Mouse (Mus musculus) embryonic stem cell, embryonic (primary cell): ENCODE measurements at regions not wholly inside any gene's neighbourhood (a gene's known extent, or its start where the extent isn't known, plus 50 kb on each side); places are given as distances from the start of the nearest gene placed in this dataset.

Experiments used
- CTCF ChIA-PET, 4 experiments: fragments of 300-600 bp in 2 of 4; fragments of 350-600 bp in 2 of 4; sonication (Branson Sonifier 250); formaldehyde crosslinking; loops; one replicate each; lab custom pipeline; 2022; ENCODE audit warnings: inconsistent platforms in 2 of 4; lab: Charles Lee
- POLR2A ChIA-PET, 4 experiments: fragments of 300-600 bp in 2 of 4; fragments of 350-600 bp in 2 of 4; sonication (Branson Sonifier 250); formaldehyde crosslinking; loops; one replicate each; lab custom pipeline; 2022; ENCODE audit warnings: antibody characterized with exemption in 4 of 4, inconsistent platforms in 1 of 4; lab: Charles Lee

DNA sequence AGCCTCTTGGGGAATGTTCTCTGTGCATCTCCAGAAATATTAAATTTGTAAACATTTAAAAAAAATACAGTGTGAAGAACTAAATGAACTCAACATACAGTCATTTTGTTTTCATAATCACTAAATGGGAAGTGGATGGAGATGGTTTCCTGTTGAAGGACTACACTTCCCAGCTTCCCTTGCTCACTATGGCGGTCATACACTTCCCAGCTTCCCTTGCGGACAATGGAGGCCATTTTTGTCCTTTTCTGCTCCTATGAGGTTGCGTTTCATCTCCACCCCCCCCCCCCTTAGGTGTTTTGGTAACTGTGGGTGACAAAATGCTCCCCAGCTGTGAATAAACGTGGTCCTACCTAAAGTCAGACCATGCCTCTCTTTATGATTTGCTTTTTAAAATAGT lies 119.2 kb downstream of the Tex29 start:
- ChIA-PET CTCF (interaction anchor here (0.6 to 2.8 kb wide), 5 partner anchors 16 to 818 kb away, joined by 3 to 8 read pairs (median 5); no protein-coding TSS in a partner anchor), POLR2A (interaction anchor here in 2 of 4 experiments (0.7 kb wide), 2 partner anchors 368 to 404 kb away, joined by 3 to 5 read pairs; partner anchors contain the start of gene Ing1 (in 1 of the 2))

DNA sequence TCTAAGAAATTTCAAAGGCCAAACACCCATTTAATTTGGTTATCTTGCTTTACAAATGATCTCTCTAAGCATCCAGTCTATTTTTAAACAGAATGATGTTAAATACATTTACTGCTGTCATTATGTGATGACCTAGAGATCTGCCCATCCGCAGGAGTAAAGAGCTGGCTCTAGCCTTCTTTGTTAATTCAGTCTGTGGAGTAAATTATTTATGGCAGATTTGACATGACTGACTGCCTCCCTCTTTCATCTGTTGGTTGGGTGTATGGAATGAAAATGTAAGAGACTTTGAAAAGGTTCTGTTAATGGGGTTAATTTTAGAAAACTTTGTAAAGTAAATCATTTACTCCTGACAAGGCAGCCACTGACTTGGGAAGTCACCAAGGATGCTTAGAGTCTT lies 123.3 kb downstream of the Tex29 start:
- CTCF ChIA-PET = no interaction called here
- POLR2A ChIA-PET = interaction anchor here in 1 of 4 experiments (1.3 kb wide), 1 partner anchor 10 kb away, joined by 3 read pairs; no protein-coding TSS in a partner anchor

DNA sequence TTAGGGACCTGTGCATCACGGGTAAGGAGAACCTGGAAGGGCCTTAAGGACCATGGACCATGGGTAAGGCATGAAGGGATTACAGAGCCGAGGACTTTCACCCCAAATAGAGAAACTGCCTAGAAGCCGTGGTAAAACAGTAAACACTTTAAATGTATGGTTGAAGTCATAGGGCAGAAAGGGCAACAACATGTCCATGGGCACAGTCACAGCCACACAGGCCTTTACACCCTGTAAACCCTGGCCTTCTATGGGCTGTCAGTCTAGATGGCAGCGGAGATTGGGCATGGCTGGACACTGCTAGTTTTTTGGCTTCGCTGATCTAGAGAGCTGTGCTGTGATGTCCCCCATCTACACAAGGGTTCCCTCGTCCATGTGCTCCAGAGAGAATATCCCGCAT lies 127.4 kb downstream of the Tex29 start:
- POLR2A ChIA-PET = no interaction called here
- CTCF ChIA-PET = interaction anchor here in 1 of 4 experiments (0.9 kb wide), 1 partner anchor 638 kb away, joined by 5 read pairs; no protein-coding TSS in a partner anchor

DNA sequence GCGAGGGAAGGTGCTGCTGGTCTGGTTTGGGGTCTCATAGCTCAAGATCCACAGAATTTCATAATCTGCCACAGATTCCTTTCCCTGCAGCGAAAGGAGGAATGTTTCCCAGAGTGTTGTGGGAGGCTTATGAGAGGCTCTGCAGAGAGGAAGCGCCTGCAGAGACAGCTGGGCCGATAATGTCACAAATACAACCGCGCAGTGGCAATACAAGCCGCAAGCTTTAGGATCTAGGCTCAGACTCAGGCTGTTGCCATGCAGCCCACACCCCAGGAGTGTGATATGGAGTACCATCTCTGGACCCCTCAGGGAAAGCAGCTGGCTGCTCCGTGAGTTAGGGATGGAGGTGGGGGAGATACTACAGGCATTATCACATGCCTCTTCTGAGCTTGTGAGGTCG lies 130.2 kb downstream of the Tex29 start:
- ChIA-PET CTCF (interaction anchor here (0.6 to 2.8 kb wide), 5 partner anchors 27 to 505 kb away, joined by 3 to 15 read pairs (median 3); no protein-coding TSS in a partner anchor), POLR2A (no interaction called here)

DNA sequence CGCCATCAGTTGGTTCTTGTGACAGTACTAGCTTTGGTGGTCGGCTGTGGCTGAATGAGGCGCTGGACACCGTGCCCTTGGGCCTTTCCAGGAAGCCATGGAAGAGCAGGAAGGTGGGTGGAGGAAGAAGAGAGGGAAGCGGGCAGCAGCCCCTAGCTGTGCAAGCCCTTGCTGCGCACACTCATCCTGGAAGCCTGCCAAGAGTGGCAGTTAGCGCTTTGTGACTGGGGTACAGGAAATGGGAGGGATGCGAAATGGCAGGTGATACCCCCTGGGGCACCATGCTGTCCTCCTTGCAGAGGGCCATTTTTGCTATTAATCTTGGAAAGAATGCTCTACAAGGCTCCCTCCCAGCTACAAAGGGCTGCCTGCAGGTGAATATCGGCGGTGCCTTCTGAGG lies 133.2 kb downstream of the Tex29 start:
- CTCF ChIA-PET = interaction anchor here in 2 of 4 experiments (0.5 to 1.5 kb wide), 7 partner anchors 16 to 704 kb away, joined by 3 to 5 read pairs (median 3); no protein-coding TSS in a partner anchor

DNA sequence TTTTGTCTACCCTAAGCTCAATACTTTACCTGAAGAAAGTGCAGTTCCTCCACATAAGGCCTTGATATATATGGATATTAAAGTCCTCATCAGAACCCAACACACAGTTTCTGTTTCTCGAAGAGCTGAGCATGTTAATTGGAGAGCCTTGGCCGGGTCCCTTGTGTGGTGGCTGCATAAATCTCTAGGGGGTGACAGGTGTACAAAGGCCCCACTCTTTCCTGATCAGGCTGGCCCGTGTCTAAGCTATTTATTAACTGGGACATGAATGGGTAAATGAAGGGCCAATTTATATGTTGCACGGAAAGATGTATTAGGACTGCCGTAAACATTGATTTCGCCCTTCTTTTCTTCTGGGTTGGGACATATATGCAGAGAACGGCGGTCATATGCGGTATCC lies 136.8 kb downstream of the Tex29 start:
- POLR2A ChIA-PET = no interaction called here

More for the DNA sequence above, 133.2 kb downstream of the Tex29 start:
- POLR2A ChIA-PET = interaction anchor here in 1 of 4 experiments (1.1 kb wide), 1 partner anchor 9 kb away, joined by 3 read pairs; no protein-coding TSS in a partner anchor

DNA sequence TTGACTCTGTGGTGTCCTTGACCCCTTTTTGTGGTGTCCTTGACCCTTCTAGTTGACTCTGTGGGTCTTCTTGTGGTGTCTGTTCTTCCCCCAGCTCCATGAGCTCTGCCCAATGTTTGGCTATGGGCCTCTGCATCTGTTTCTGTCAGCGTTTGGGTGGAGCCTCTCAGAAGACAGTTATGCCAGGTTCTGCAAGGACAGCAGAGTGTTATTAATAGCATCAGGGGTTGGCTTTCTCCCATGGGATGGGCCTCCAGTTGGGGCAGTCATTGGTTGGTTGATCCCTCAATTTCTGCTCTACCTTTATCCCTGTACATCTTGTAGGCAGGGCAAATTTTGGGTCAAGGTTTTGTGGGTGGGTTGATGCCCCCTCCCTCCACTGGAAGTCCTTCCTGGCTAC lies 138.8 kb downstream of the Tex29 start:
- CTCF ChIA-PET = interaction anchor here in 1 of 4 experiments (0.7 kb wide), 1 partner anchor 168 kb away, joined by 4 read pairs; no protein-coding TSS in a partner anchor
- POLR2A ChIA-PET = no interaction called here

More for the DNA sequence above, 136.8 kb downstream of the Tex29 start:
- CTCF ChIA-PET = interaction anchor here in 1 of 4 experiments (0.6 to 1.0 kb wide), 4 partner anchors 22 to 587 kb away, joined by 3 to 9 read pairs (median 3); no protein-coding TSS in a partner anchor

DNA sequence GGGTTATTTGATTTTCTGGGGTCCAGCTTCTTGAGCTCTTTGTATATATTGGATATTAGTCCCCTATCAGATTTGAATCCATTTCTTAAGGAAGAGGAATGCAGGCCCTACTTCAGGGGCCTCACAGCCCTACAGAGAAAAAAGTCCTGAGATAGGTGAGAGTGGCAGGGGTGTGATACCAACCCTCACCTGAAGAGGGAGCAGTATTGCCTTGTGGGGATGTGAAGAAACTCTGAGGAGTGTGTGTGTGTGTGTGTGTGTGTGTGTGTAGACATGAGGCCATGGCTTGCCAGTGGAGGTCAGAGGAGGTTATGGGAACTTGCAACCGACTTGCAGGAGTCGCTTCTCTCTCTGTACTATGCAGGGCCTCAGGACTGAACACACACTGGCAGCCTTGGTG lies 141.2 kb downstream of the Tex29 start:
- ChIA-PET CTCF (interaction anchor here in 3 of 4 experiments (0.6 to 1.5 kb wide), 5 partner anchors 24 to 708 kb away, joined by 3 to 4 read pairs (median 3); no protein-coding TSS in a partner anchor), POLR2A (interaction anchor here in 1 of 4 experiments (0.7 kb wide), 1 partner anchor 242 kb away, joined by 3 read pairs; no protein-coding TSS in a partner anchor)

DNA sequence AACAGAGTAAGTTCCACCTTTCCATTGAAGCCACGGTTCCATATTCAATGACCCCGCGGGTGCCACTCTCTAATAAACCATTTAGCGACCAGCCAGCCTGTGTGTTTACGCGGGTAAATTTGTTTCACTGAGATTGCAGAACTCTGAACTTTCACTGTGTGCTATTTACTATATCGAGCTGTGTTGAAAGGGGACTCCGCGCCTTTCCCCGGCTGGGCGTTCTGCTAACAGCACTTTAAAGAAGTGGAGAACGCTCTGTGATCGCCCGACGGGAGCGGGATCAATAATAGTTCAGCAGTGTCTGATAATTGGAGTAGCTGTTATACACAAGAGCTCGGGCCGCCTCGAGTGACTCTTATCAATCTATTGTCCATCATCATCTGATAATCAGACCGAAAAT lies 149.8 kb downstream of the Tex29 start:
- ChIA-PET POLR2A (interaction anchor here in 1 of 4 experiments (1.0 kb wide), 1 partner anchor 11 kb away, joined by 3 read pairs; no protein-coding TSS in a partner anchor), CTCF (interaction anchor here in 2 of 4 experiments (0.9 to 2.1 kb wide), 3 partner anchors 9 to 202 kb away, joined by 3 to 6 read pairs (median 3); no protein-coding TSS in a partner anchor)

DNA sequence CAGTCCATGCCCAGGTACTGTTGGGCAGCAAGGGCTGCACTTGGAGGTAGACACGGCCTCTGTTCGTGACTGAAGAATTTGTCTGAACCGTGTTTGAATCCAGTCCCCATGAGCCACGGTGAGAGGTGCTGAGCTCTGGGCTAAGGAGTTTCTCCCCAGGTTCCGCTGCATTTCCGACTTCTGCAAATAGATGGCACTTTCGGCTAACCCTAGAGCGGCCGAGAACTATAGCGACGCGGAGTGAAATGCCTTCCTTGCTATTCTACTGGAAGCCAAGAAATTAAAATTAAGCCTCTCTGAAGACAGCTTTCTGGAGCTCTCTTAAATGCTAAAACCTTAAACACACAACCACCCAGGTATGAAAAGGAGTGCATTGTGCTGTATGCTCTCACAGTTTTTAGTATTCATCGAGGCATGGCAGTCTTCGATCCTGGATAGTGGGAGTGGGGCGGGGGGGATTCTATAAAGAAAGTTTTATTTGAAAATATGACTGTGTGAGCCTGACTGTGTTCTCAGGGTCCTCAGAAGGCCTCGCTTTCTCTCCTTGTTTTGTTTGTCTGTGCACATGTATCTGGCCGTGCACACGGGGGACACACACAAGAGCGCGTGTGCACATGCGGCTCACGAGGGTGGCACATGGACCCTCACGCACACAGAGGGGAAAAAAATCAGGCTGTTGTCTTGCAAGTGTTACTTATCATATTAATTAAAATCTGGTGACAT lies 159.6 kb downstream of the Tex29 start:
- POLR2A ChIA-PET = interaction anchor here in 2 of 4 experiments (0.6 to 1.3 kb wide), 4 partner anchors 28 to 712 kb away, joined by 3 to 6 read pairs (median 3); partner anchors contain the start of gene Sox1 (in 1 of the 2)
- CTCF ChIA-PET = interaction anchor here (0.5 to 2.2 kb wide), 25 partner anchors 10 to 829 kb away, joined by 3 to 9 read pairs (median 3); partner anchors contain the start of gene Sox1 (in 1 of the 4)

DNA sequence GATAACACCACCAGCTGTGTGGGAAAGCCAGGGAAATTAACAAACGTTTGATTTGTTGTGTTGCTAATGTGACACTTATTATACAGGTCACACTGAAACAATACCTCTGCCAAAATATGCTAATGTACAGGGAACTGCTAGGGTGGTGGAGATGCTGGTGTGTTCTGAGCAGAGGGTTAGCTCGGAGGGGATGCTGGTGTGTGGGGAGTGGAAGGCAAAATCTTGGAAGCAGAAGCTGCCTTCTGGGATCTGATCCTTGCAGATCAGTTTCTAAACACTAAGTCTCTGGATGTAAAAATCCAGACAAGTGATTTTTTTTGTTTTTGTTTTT lies 160.2 kb downstream of the Tex29 start:
- POLR2A ChIA-PET = interaction anchor here in 2 of 4 experiments (0.9 to 1.3 kb wide), 4 partner anchors 10 to 395 kb away, joined by 3 read pairs; partner anchors contain the start of gene Sox1 (in 1 of the 2)
- CTCF ChIA-PET = interaction anchor here in 3 of 4 experiments (1.0 to 2.2 kb wide), 11 partner anchors 42 to 672 kb away, joined by 3 to 9 read pairs (median 4); no protein-coding TSS in a partner anchor

DNA sequence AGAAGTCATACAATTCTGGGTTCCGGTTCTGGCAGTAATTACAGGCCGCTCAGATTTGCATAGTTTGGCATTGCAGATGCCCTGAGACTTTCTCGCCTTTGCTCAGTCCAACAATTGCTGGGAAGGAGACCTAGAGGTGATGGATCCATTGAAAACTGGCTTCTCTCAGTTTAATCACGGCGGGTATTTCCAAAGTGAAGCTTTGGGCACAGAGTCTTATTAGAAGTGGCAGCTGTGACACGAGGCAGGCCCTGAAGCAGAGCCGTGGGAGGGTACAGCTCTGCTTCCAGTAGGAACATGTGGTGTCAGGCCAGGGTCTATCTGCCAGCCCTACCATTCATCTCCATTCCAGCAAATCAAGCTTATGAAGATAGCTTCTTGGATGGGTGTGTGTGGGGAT lies 164.0 kb downstream of the Tex29 start:
- ChIA-PET POLR2A (no interaction called here), CTCF (interaction anchor here in 2 of 4 experiments (0.6 to 1.4 kb wide), 2 partner anchors 188 to 426 kb away, joined by 4 read pairs; no protein-coding TSS in a partner anchor)

DNA sequence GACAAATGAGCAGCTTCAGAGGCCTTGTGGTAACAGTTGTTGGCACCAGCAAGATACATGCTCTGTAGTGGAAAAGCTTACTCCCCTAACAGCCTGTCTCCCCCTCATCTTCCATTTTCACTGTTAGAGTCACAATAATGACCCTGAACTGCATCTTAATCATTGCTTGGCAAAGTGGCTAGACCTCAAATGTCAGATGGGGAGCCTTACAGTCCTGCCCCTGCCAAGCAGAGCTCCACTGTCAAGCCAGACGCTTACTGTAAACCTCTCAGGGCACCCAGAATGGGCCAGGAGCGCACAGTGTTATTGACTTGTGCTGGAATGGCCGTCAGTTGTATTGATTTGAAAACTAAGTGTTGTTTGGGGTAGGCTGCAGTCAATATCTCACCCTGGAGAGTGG lies 172.5 kb downstream of the Tex29 start:
- CTCF ChIA-PET = interaction anchor here in 1 of 4 experiments (0.6 kb wide), 1 partner anchor 166 kb away, joined by 4 read pairs; no protein-coding TSS in a partner anchor
- POLR2A ChIA-PET = interaction anchor here in 1 of 4 experiments (0.6 to 1.6 kb wide), 2 partner anchors 11 to 829 kb away, joined by 4 read pairs; no protein-coding TSS in a partner anchor

DNA sequence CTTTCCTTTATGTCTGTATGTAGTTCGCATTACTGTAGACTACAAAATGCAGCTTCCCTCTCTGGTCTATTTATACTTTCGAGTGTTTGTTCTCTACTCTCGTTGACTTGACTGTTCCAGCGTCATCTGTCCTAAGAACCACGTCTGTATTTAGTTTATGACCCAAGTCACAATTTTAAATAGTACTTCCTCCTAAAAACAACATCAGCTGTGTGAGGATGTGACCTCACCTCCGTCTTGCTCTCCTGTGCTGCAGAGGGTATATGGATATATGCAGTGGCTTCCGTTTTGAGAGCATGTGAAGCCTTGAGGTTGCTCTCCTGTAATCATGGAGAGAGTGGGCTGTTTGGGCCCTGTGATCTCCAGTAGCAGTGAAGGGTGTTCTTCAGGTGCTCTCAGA lies 177.5 kb downstream of the Tex29 start:
- ChIA-PET CTCF (no interaction called here), POLR2A (no interaction called here)

DNA sequence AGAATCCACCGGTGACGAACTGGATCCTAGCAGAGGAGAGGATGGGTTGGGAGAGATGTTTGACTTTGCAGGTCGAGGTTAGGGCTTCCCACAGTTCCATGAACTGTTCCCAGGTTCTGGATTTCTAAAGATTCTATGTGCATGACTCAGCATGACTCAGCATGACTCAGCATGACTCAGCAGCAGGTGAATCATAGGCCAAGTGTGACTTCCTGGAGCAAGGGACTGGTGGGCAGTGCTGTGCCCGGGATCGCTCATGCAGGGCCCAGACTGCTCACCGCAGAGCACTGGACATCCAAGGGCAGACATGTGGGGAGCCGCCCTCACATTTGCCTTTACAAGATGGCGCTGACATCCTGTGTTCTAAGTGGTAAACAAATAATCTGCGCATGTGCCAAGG lies 179.0 kb downstream of the Tex29 start:
- ChIA-PET POLR2A (no interaction called here), CTCF (no interaction called here)

DNA sequence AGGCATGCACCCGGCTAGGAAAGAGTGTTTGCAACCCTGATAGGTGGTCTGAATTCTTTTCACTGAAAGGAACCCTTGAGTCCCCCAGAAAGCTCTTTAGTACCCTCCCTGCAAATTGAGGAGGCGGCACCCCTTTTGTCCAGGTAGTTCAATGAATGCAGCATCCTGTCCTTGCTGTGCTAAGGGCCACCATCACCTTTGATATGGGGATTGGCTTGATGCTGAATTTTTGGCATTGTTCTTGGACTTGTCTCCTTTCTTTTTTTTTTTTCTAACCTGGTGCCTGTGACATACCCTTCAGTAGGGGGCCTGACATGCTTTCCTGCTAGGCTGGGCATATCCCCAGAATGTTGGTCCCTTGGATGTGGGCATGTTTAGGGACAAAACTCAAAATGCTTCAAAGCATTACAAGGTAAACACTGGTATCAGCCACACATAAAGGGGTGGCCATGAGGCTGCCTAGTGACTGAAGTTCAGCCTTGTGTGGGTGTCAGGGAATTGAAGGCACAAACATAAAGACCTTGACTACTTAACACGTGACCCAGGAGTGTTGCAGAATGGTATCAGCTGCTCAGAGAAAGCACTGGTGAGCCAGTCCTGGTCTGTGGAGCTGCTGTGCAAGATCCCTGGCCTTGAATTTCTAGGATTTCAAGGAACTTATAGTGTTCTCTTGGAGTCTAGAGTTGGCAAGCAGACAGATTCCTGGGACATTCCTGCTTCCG lies 183.6 kb downstream of the Tex29 start:
- POLR2A ChIA-PET = interaction anchor here in 1 of 4 experiments (1.2 kb wide), 1 partner anchor 17 kb away, joined by 3 read pairs; no protein-coding TSS in a partner anchor
- CTCF ChIA-PET = no interaction called here

DNA sequence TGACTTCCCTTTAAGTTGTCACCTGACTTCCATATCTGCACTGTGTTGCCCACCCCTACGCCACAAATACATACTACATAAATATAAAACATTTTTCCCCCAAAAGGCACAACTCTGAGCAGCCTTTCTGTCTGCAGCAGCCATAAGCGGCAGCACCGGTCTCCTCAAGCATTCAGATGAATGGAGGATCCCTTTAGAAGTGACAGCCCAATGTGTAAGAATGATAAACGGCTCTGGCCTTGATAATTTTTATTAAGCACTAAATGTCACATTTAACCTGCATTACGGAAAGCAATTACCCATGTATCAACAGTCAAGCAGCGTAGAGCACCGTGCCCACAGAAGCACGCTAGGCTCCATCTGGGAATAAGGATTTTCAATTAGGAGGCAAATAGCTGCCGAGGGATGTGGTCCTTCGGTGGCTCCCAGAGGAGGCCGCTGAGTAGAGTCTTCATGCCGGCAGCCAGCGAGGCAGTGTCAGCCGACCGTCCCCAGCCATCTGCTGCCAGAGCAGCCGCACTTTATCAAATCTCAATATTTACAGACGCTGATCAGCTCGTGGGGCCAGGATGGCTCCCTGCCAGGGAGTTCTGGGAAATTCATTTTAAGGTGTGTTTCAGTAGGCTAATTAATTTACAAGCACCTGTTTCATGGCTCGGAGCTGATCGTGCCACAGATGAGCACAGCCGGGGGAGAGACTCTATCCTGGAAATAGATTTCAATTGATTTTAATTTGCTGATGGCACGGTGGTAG lies 190.3 kb downstream of the Tex29 start:
- CTCF ChIA-PET = no interaction called here
- POLR2A ChIA-PET = interaction anchor here in 1 of 4 experiments (0.7 kb wide), 1 partner anchor 73 kb away, joined by 3 read pairs; no protein-coding TSS in a partner anchor
